Mouse (Mus musculus) brain, embryonic 14.5 days (tissue): ENCODE measurements around the gene Cd19.

ENCODE experiments used
- CTCF ChIP-seq: fragments of 200-500 bp; IDR thresholded peaks from 2 replicates; pipeline ENCODE4 v1.5.1; 2012; ENCODE audit warnings: inconsistent platforms, mild to moderate bottlenecking, moderate library complexity, borderline replicate concordance; ENCODE audit not compliant: insufficient read depth, insufficient read length; ENCODE audit errors: extremely low read depth
- POLR2A ChIP-seq: fragments of 200-500 bp; IDR thresholded peaks from 2 replicates; pipeline ENCODE4 v1.6.1; 2012; ENCODE audit warnings: mild to moderate bottlenecking, inconsistent platforms, borderline replicate concordance; ENCODE audit not compliant: poor library complexity, insufficient read depth, insufficient read length, severe bottlenecking; ENCODE audit errors: extremely low read depth

- TF ChIP-seq CTCF = no peak
- no peak for TF ChIP-seq POLR2A
Measured at GRCm38 (mm10) chr7:126453861-126454260, 39.2 kb upstream of the Cd19 start.
